Mouse (Mus musculus) regulatory T cell (primary cell): ENCODE measurements at regions not wholly inside any gene's neighbourhood (a gene's known extent, or its start where the extent isn't known, plus 50 kb on each side); places are given as distances from the start of the nearest gene placed in this dataset.
"Not testable (repeated sequence)": the region's sequence is repeated elsewhere in the genome, so short reads cannot be mapped to it uniquely, and the experiment has no call there.

Experiments used
- in situ Hi-C: fragments of 300-600 bp; cut with MboI, MseI; formaldehyde crosslinking; loops from one replicate; pipeline ENCODE4 v1.15.1; 2025; ENCODE audit warnings: high pct_unique_total_duplicates

DNA sequence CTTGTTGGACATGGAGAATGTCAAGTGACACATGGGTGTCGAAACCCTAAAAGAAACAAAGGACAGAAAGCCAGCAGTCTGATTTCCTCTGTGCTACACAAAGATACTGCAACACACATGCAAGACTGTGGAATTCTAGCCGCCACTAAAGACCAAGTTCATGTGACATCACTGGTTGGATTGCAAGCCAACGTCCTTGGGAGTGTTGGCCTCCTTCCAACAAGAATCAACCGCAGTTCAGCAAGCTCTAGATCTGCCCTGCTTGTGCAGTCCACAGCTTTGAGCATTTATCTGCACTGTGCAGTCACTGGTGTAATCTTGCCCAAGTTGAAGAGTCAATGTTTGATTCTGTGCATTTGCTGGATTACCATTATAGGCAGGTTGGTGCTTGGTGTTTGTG is 1001.2 kb downstream of the Ttll7 start:
- in situ Hi-C loops = no loop called here

DNA sequence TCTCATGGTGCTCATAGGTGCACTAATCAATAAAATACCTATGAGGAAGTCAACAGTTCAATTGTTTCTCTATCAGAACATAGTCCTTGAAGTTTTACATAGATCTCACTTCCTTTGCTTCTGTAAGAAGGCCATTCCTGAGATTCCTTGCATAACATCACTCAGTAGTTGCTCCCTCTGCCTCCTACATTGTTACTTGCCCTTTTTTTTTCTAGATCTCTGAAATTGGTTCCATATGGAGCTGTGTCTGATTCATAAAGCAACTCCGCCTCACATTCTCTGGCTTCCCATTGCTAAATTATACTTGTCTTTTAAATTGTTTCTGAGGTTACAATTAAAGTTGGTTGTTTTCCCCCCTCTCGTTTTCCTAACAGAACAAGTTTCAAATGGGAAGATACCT is 1000.7 kb downstream of the Ttll7 start:
- in situ Hi-C loops = no loop called here

DNA sequence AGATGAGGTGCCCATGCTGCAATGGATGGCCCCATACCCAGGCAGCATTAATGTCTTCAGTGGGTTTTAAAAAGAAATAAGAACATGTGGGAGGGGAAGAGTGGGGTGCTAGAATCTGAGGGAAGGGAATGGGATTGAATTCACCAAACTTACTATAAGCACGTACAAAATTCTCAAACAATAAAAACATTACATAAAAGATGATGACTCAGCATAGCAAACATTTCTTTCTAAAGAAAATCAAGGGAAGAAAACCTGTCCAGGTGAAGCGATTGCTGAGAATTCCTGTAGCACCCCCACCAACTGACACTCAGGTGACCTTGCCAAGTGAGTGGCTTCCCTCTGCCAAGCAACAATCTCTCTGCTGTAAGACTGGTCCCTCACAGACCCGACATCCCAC is 989.2 kb downstream of the Ttll7 start:
- in situ Hi-C loops = no loop called here

DNA sequence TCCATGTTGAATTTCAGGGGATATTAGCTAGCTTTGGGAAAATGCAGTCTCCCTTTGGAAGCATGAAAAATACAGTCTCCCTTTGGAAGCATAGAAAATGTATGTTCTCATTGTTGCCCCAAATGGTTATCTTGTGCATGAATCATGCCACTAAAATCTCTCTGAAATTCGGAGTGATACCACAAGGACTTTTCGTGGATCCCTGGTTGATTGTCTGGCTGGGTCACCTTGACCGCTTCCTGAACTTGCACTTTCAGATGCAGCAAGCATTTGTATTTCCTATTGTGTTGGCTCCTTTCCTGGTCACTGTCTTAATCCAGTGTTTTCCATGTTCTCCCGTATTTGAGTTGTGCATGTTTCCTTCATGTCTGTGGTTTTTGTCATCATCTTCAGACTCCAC is 986.6 kb downstream of the Ttll7 start:
- in situ Hi-C loops = no loop called here

DNA sequence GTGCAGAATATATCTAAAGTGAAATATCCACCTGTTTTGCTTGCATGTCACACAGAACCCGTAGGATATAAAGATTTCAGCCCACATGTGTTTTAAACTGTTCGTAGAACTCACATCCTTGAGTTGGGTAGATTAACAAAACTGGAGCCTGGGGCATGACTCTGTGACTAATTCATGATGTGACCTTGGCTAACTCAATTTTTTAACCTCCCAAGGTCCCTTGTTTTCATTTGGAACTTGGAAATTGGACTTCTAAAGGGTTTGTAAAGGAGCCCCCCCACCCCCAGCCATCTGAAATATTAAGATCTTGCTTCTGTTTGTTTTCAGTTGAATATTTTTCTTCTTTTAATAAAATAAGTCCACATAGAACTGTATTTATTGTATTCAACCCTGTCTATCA is 983.5 kb downstream of the Ttll7 start:
- in situ Hi-C loops = no loop called here

DNA sequence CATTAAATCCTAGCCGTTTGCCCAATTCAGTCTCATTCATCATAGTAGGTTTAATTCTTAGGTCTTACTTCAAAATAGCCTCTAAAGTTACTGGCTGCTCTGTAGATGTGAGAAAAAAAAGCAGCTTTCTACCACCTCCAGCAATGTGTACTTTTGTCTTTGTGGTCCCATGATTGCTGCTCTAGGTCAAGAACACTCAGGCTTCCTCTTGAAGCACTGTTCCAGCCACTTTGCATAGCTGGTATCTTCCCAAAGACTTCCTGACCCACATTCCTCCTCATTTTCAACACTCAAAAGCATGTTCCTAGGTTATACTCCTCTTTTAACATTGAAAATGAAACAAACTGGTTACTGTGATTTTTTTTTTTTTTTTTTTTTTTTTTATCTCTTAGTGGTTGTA is 973.2 kb downstream of the Ttll7 start:
- in situ Hi-C loops = no loop called here

DNA sequence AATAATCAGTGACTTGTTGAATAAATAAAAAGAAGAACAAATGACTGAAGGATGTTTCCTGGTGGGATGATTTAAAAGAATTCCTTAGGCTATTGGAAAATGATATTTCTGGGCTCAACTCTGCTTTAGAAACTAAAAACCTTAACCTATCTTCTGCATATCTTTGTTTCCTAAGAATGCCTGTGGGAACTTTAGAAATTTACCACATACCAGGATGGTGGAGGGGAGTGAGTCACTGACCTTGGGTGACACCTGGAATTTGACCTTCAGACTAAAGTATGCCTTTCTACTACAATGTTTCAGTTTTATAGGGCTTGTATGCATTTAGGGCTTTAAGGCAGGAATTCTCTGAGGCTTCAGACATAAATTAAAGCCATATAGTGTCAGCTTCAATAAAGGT is 972.3 kb downstream of the Ttll7 start:
- in situ Hi-C loops = no loop called here

DNA sequence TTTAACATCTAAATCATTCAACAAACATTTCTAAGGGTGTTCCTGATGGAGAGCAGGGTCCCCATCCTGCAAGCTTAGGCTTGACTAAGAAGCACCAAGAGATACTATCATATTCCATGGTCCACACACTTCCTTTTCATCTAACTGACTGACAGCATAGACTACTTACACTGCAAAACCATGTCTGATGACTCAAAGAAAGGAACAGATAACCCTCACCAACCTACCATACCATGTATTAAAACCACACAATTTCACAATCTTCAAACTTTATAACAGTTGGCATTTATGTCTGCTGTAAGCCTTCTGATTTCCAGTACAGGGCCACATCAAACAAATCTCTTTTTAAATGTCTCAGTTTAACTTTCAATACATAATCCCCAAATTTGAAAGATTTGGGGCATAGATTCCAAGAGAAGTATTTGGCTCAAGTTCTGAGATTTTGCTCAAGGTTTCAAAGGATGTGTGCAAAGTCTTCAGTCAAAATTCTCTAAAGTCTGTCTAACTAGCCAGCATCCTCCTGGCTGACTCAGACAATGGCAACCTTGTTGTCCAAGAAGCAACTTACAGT is 962.0 kb downstream of the Ttll7 start:
- in situ Hi-C loops = no loop called here

DNA sequence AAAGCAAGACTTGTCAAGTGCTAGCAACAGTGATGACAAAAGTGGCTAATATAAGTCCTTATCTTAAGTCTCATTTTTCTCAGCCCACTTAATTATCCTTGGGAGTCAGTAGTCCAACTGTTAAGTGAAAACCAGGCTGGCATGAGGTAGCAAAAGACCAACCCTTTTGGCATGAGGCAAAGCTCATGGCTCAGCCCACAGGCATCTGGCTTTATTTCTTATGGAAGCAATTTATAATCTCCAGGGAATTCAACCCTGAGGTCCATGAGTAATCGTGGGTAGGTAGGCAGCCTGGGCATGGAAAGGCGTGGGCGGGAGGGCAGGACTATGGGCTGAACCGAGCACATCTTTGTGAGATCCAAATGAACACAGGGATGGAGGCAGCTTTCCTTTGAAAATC is 950.4 kb downstream of the Ttll7 start:
- in situ Hi-C loops = no loop called here

DNA sequence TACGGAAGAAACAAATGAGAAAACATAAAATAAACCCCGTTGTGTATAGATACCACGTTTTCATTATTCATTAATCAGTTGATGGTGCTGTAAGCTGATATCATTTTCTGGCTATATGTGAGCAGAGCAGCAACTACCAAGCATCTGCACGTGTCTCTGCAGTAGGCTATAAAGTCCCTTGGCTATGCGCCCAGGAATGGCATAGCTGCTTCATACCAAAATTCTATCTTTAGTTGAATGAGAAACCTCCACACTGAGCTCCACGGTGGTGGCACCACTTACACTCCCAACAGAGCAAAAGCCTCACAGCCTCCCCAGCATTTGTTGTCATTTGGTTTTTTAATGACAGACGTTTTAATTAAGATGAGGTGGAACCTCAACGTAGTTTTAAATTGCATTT is 944.4 kb downstream of the Ttll7 start:
- in situ Hi-C loops = no loop called here

DNA sequence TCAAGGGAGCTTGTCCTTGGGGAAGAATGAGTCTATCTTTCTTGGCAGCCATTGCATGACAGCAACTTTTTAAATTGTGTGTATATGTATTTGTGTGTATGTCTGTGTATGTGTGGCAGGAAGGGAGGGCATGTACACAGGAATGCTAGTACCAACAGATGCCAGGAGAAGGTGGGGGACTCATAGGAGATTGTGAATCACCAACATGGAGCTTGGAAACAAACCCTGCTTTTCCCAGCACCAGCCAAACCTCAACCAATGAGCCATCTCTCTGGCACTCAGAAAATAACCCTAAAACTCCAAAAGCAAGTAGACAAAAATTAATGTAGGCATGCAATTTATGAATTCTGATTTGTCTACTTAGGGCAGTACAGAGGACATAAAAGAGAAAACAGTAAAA is 942.9 kb downstream of the Ttll7 start:
- in situ Hi-C loops = no loop called here

DNA sequence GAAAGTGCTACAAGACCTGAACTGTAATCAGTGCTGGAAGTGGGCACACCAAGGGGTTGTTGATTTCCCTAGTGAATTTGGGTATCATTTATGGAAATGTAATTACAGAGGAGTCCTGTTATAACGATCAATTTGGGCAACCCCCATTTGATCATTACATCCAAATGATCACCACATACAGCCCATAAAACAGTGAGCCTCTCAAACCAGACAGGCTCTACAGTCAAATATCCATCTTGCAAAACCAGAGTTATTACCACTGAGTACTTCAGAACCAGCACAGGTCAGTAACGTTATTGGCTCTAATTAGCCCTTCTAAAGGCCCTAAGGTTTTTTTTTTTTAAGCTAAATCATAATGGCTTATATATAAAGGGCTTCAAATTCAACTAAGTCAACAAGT is 934.4 kb downstream of the Ttll7 start:
- in situ Hi-C loops = no loop called here

DNA sequence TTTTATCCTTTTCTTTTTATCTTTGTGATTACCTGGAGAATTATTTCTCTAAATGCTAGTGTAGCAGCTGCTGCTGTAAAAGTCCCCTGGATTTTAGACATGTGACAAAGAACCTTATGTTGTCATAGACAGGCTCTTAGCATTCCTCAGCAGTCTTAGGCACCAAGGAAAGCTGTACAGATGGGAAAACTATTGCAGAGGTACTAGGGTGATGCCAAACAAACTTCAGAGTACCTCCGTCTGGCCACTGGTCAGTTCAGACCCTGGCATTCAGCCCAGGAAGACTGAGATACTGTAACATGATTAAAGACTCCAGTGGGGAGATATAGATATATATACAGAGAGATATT is 898.6 kb downstream of the Ttll7 start:
- in situ Hi-C loops = no loop called here

DNA sequence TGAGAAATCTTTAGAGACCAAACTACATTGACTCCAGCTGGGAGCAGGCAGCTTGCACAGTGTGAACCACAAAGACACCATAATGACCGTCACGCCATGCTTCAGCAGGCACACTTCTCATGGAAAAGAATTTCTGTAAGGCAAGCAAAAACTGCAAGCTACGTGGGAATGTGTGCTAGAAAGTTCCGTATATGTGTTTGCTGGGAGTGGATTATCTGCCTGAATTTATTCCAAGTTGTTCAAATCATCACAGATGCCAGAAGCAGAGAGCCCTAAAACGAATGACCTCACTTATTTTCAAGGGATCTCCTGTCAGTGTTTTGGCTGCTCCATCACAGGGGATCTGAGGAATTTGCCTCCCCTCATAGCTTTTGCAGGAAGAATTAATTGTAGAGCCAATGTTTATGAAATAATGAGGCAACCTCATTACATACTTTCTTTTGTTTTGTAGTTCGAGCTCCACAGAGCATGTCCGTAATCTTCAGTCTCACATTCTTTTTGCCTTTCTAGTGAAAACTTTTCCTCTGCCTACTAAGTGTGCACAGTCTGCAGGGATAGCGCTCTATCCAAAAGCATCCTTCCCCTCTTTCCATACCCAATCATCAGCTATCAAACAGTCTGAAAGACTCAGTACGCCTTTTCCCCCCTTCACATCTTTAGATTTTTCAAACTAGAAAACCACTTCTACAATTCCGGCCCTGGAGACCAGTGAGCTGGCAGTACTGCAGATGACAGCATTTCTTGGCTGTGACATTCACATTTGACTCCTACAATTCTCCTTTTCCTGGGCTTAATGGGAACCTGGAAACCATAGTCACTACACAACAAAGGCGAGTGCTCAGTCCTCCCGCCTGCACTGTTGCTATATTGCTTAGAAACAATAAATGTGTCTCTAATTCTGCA is 898.0 kb downstream of the Ttll7 start:
- in situ Hi-C loops = loop anchor here (10.0 kb wide), 1 partner anchor 885 kb away; no protein-coding TSS in a partner anchor

DNA sequence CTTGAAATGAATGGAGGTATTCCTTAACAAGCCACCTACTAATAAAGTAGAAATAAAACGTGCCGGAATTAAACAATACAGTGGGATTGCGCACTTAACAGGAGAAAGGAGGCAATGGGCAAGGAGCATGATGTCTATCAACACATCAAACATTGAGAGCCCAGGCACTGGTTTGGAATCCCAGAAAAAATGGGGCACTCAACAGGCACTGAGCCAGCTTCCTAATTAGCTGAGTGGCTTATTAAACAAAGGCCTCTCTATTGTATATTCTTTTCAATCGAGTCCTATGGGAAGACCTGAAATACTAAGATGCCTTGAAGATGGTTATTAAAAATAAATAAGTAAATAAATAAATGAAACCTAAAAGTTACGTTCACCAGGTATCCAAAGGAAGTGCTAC is 897.3 kb downstream of the Ttll7 start:
- in situ Hi-C loops = loop anchor here (10.0 kb wide), 1 partner anchor 885 kb away; no protein-coding TSS in a partner anchor

DNA sequence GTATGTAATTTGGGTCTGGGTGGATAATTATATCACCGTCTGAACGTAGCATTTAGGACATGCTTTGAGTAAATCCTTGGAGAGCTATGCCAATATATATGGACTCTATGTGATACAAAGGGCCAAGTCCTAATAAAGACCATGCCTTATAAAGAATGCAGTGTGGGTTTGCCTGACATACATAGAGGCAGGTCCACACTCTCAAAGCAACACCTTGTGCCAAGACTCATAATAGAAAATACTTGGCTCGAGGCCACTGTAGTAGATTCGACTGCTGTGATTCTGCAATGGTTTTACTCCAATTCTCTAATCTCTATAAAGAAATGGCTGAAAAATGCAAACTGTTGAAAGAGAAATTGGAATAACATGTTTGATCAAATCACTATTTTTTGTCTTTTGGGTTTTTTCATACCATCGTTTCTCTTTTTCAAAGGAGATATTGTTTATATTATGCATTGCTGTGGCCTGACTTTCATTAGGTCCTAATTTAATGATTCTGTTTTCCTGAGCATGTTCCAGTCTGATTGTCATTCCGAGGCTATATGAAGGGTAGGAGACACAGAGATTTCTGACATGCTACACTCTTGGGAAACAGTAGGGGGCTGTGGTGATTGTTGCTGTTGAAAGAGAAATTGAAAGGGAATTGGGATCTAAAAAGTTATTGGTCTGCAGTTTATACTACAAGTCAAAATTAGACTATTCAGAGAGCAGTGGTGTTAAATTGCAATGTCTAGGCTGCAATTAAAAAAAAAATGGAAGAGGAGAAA is 884.7 kb downstream of the Ttll7 start:
- in situ Hi-C loops = no loop called here

DNA sequence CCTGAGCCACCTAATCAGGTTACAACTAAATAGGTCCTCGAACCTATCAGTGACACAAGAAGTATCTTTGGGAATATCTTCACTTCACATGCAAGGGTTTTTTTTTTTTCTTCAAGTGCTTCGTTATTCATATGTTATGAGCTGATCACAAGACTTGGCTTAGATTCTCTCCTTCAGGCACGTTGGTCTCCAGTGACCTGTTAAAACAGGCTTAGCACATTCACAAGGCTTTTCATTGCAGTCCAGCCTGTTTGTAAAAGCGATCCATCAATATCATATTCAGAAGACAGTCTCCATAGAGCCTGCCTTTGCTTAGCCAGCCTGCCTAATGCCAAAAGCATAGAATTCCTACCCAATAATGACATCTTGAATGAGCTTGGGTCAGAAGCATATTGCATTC is 864.2 kb downstream of the Ttll7 start:
- in situ Hi-C loops = no loop called here

DNA sequence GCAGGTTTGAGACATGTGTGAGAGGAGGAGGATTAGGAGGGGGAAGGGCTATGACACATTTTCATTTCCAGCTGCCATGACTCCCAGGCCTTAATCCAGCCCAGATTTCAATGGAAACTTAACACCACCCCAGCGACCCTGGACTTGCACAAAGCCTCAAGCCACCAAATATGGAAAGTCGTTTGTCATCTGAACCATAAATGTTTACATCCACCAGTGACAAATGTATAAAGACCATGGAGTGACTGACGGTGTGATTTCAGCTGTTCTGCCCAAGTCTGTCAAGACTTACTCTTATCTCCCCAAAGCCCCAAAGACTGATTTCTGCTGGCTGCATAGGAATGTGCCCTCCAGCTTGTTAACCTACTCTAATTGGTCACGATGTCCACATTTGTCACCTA is 855.2 kb downstream of the Ttll7 start:
- in situ Hi-C loops = no loop called here

DNA sequence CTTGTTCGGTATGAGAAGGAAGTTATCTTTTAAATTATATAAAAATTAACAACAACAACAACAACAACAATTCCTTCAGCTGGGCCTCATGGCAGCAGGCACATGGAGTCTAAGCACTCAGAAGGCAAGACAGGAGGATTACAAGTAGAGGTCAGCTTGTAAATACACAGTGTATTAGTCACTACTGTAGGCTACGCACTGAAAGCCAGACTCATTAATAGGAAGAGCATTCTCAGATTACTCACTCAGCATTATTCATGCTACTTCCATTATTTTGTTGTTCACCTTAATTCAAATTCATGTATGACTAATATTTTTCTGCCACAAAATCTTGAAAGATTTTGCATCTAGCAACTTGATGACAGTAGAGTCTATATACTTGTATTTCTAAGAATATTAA is 831.6 kb downstream of the Ttll7 start:
- in situ Hi-C loops = no loop called here

DNA sequence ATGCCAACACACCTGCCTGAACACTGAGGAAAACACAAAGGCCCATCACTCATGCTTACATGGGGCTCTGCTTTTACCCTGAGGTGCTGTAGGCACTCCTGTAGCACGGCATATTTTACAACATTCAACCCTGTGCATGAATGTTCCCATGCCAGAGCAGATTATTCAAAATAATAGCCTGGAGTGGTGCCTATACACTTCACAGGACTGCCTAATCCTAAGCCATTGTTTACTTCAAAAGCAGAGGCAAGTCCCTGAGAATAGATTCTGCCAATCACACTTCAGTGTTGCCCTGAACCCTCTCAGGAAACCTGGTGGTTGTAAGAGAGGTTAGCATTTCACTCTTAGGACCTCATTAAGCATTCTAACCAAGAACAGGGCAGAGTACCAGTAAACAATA is 828.1 kb downstream of the Ttll7 start:
- in situ Hi-C loops = no loop called here

DNA sequence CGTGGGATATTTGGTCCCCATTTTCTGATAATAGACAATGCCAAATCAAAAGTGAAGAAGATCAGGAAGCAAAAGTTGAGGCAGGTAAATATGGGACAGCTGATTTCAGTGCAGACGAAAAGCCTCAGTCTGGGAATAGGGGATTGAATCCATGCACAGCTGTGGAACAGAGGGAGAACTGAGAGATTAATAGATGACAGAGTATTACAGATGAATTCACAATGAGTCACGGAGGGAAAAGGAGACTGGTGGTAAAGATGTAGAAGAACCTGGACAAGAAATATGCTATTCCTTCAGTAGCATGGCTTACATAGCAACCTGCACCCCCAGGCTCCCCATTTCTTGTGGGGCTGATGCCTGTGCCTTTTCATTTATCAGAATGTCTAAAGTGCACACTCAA is 810.4 kb downstream of the Ttll7 start:
- in situ Hi-C loops = loop anchor here (25.0 kb wide), 1 partner anchor 1300 kb away; no protein-coding TSS in a partner anchor

DNA sequence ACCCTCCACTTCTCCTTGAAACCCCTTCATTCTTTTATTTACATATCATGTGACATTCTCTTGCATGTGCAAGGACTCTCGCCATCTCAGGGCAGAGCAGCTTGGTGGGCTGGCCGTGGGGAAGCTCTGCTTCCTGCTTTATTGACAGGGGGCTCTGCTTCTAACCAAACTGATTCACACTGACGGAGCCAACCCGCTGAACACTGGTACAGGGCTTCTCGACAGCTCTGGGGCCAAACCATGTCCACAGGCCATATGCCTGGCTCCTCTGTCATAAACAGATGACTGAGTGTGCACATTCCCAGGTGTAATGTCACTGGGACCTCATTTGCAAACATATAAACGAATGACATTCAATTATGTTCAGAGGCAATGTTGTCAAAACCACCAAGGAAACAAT is 800.7 kb downstream of the Ttll7 start:
- in situ Hi-C loops = loop anchor here (25.0 kb wide), 1 partner anchor 1309 kb away; no protein-coding TSS in a partner anchor

DNA sequence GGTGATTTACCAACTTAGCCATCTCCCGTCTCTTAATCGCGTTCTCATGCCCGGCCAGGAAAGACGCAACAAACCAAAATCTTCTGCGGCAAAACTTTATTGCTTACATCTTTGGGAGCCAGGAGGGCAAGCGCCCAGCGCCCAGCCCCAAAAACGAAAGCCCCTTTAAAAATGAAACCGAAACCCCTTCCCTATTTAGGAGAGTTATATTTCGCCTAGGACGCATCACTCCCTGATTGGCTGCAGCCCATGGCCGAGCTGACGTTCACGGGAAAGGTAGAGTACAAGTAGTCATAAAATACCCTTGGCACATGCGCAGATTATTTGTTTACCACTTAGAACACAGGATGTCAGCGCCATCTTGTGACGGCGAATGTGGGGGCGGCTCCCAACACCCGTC is 783.3 kb downstream of the Ttll7 start:
- in situ Hi-C loops = not testable (repeated sequence)
